Mouse (Mus musculus): ENCODE measurements around the gene Ear6.
"Not testable (repeated sequence)": the region's sequence is repeated elsewhere in the genome, so short reads cannot be mapped to it uniquely, and the experiment has no call there.

The Ear6 gene

DNA sequence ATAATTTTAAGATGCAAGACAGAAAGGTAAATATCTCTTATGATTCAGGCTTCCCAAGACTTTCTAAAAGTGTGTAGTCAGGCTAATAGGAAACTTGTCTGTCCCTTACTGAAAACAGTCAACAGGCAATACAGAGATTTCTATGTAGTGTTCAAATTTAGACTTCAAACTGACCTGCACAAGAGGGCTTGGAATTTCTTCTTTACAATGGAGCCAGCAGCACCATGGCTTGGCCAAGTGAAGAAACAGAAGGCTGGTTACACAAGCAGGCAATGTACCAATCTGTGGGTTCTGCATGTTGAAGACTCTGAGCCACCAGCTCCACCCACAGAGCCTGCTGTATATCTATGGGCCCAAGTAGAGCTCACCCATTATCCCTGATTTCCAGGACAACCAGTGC, at the start of gene Ear6:
Gene Ear6, plus strand, starts transcription at position 301 of the 400 bp plus-strand sequence.
- DNase-seq: no peak

DNA sequence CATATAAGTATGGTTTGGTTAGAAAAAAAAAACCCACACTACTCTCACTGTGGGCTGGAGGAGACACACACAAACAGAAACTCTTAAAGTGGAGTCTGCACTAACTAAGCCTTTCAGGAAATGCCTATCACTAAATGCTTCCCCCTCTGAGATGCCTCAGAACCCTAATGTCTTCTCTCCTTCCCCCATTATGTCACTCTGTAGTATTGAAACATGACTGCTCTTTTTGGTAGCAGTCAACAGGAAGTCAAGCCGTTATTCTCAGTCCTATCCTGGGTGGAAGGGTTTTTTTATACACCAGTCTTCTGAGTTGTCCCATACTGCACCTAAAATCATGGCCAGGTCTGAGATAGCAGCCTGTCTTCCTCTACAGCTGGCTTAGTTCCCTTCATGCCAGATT, 26.9 kb upstream of the Ear6 start:
- DNase-seq: no peak

DNA sequence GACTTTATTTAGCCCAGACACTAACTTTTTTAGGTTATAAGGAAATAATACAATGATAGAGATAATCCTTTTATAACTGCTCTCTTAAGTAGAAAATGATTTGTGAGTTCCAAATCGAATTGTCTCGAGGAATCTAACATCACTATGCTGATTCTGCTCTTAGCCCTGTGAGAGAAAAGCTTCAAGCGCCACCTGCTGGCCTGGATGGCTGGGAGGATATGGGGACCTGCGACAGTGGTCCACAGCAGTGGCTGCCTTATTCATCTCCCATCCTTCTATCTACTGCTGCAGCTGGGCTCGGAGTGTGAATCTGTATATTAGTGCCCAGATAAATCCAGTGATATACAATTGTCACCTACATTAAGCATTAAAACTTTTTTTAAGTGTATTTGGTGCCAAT, 25.7 kb upstream of the Ear6 start:
- not testable (repeated sequence) for DNase-seq

DNA sequence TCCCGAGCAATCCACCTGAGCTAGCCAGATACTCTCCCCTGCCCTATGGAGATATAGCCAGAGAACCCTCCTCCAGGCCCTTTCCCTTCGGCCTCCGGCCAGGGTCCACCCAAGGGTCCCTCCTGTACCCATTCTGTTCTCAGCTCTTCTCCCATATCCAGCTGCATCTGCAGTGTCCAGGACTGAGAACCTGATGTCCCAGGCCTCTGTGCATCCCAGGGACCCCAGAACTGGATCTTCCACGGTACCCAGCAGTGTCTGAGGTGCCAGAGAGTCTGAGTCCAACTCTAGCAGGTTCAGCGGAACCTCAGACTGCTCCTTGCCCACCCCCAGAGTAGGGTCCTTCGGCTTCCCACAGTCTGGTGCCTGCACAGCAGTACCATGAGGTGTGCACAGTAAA, 24.3 kb upstream of the Ear6 start:
- no peak for DNase-seq

DNA sequence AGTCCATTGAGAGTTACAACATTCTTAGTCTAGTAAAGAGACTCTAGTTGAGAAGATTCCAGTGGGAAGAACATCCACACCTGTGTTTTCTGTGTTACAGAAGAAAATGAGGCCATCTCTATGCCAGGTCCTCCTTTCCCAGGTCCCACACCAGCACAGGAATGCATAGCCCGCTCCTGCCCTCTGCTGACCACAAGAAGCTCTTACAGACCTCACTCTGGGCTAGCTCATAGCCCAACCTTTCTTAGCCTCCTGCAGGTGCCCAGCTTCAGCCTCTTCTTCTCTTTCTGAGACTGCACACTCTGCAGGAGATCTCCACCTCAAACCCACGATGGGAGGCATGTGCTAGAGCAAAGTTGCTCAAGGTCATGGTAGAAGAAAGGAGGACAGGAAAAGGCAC, 15.0 kb upstream of the Ear6 start:
- not testable (repeated sequence) for DNase-seq

DNA sequence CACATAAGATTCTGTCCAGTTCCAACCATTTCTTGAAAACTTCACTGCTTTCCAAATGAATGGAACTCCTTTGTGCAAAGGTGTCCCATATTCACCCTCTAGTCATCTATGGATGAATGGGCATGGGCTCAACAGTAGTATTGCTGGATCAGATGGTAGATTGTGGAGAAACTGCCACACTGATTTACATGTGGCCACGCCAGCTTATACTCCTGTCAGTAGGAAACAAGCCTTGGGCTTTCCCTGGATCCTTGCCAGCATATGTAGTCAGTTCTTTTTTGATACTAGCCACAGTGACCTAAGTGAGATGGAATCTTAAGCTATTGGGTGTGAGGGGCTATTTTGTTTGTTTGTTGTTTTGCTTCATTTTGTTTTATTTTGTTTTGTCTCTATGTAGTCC, 11.2 kb upstream of the Ear6 start:
- DNase-seq: no peak

DNA sequence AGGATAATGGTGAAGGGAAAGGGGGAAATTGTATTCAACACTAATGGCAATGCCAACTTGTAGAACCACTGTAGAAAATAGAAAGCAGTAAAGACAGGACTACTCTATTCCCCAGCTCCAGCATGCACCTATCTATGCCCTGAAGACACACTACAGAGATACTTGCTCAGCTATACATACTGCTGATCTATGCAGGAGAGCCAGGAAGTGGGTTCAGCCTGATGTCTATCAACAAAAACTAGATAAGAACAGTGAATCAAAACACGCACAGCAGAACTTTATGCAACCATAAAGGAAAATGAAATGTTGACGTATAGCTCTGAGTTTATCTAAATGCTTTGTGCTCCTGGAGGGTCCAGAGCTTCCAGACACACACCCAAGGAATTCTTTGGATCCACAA, 10.7 kb upstream of the Ear6 start:
- DNase-seq: no peak

DNA sequence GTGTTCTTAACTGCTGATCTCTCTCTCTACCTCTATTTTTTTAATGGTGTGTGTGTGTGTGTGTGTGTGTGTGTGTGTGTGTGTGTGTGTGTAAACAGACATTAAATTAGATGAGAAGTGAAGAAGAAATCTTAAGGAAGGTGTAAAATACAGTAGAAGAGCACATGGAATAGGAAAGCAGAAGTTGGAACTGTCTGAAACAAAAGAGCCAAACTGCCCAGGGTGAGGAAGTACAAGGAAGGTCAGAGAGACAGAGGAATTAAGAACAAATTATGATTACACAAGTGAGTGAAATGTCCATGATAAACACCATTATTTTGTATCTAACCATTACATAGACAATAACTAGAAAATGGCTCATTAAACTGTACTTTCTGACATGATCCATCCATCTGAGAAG, 9.6 kb upstream of the Ear6 start:
- DNase-seq: no peak

DNA sequence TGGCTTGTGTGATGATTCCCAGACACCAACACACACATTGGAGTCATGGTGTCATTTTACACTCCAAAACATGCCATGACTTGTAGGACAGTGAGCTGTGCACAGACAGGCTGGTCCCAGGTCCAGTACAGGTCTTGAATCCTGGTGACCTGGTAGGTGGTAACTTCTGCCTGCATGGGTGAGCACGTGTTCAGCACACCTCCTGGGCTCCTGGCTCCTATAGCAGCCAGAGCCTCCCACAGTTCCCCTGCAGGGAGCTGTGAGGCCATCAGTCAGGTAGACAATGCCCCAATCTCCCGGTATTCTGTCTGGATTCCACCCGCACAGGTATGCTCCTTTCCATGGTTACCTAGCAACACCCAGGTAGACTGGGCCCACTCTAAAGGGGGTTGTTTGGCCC, 6.9 kb upstream of the Ear6 start:
- no peak for DNase-seq

DNA sequence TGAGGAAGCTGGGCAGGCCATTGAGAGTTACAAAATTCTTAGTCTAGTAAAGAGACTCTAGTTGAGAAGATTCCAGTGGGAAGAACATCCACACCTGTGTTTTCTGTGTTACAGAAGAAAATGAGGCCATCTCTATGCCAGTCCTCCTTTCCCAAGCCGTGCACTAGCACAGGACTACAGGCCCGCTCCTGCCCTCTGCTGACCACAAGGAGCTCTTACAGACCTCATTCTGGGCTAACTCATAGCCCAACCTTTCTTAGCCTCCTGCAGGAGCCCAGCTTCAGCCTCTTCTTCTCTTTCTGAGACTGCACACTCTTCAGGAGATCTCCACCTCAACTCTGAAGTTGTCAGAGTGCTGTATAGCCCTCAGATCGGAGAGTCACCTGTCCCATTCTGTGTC, 2.5 kb upstream of the Ear6 start:
- DNase-seq: not testable (repeated sequence)

DNA sequence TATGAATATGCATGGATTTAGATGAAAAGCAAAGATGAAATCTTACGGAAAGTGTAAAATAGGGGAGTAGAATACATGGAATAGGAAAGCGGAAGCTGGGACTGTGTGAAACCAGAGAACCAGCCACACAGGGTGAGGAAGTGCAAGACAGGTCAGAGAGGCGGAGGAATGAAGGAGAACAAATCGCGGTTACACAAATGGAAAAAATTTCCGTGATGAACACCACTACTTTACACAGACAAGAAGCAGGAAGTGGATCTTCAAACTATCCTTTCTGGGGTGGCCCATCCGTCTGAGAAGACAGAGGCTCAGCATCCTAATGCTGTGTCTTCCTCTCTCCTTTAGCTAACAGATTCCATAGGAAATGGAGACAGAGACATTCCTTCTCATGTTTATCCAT, 1.8 kb downstream of the Ear6 start:
- DNase-seq: not testable (repeated sequence)

DNA sequence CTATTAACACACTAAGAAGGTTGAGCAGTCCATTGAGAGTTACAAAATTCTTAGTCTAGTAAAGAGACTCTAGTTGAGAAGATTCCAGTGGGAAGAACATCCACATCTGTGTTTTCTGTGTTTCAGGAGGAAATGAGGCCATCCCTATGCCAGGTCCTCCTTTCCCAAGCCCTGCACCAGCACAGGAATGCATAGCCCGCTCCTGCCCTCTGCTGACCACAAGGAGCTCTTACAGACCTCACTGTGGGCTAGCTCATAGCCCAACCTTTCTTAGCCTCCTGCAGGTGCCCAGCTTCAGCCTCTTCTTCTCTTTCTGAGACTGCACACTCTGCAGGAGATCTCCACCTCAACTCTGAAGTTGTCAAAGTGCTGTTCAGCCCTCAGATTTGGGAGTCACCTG, 10.1 kb downstream of the Ear6 start:
- DNase-seq: not testable (repeated sequence)

DNA sequence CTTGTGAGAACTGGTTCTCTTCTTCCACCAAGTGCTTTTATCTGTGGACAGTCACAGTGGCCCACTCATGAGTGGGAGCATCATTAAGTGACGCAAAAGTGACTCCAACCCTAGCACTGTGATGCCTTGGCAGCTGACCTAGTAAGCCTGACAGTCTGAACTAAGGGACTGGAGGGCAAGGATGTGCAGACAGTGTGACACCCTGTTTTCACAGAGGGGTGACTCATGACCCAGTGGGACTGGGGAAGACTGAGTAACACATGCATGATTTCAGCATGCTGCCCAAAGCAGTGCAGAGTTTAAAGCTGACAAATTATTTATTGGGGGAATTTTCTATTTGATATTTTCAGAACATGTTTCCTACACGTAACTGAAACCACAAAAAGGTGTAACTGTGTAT, 17.3 kb downstream of the Ear6 start:
- DNase-seq: no peak

DNA sequence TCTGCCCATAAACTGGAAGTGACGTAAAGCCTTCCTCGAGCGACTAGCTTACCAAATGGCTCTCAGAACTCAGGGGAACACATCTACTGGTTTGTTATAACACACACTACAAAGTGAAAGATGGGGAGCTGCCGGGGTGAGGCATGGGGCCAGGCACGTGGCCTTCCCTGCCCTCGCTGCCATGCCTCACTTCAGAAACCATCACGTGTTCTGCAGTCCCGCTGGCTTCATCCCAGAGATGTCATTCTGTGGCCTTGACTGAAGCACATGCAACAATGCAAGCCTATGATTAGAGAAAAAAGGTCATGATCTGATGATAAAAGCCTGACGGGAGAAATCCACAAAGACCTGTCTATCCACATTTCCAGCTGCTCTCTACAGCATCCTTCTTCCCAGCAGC, 18.2 kb downstream of the Ear6 start:
- no peak for DNase-seq

DNA sequence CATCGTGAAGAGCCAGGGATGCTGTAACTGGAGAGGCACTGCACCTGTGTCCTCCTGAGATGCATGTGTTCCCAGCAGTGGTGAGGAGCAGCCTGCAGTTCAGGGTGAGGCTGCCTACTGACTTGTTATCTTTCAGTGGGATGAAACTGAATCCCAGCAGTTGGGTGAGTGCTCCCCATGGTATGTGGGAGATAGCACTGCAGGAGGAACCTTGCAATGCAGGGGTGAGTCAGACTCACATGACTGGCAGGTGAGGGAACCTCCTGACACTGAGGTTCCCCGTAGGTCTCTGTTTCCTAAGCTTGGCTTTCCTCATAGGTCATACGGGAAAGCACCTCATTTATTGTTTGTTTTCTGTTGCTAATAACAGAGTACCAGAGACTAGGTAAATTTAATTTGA, 24.0 kb downstream of the Ear6 start:
- no peak for DNase-seq

DNA sequence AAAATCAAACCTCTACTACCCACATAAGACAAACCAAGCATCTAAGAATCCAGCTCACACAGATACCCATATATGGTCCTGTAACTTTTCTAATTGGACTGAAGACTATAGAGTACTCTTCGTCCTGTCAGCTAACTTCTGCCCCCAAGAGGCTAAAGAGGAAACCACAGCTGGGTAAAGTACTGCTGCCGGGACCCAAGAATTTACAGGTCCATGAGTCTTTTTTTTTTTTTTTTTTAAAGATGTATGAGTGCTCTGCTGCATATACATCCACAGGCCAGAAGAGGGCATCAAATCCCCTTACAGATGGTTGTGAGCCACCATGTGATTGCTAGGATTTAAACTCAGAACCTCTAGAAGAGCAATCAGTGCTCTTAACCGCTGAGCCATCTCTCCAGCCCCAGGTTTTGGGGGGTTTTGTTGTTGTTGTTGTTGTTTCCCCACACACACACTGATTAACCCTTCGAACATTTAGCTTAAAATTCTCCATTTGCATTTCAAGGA, 30.1 kb downstream of the Ear6 start:
- DNase-seq: peak; percentile 65

DNA sequence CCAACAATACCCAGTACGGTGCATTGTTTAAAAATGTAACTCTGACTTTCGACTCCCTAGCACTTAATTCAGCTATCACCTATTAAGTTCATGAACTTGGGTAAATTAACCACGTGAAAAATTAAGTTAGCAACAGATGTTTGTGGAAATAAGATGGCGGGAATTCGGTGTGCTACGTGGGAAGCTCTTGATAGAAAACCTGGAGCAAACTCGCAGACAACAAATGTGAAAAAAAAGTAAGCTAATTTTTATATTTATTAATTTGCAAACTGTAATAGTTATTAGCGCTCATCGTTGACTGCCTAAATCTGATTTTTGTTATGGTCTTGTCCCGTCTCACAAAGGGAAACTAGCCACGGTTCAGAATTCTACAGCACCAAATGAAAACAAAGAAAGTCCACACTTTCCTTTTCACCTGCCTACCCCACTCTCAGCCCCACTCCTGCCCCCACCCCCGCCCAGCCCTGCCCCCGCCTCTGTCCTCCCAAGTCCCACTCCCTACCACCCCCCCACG, 30.6 kb downstream of the Ear6 start:
- DNase-seq: no peak

DNA sequence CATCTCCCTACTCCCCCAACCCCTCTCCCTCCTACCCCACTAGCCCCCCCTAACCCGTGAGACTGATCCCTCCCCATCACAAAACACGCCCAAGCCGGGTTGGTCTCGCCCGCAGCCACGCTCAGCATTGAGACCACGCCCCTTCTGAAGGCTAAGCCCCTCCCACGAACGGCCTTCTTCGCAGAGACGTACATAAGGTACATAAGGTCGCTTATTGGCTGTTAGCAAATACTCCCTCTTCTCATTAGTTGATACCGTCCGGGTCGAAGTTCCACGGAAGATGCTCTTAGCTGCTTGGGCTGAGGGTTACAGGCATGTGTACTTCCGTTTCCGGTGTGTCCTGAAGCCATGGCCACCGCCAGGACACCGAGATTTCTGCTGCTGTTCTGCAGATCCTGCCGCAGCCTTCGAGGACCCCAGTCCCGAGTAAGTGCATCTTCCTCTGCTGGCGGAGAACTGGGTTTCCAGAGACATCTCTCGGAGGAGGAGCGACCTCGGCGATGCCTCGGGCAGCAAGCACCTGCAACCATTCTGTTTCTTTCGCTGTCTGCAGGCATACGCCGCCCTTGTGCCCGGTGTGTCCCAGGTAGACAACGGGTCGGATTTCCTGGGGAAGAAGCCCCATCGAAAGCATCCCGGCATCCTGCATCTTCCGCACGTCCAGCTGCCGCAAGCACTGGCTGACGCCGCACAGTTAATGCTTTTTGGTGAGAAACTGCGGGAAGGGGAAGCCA, 31.3 kb downstream of the Ear6 start, which contains the start of gene Mettl17:
Gene Mettl17, plus strand, starts transcription at position 245 of the 734 bp plus-strand sequence.
- peak; percentile 94 for DNase-seq

DNA sequence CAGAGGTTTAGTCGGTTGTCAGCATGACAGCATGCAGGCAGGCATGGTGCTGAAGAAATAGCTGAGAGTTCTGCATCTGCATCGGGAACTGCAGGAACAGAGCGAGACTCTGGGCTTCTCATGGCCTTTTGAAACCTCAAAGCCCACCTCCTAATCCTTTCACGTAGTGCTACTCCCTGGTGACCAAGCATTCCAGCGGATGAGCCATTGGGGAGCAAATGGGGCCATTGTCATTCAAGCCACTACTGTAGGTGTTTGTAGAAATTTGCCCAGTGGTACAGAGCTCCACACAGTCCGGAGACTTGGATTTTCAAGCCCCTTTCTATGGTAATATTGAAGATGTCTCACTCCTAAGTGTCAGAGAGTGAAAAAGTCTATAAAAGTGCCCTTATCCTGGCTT, 32.6 kb downstream of the Ear6 start:
- DNase-seq: no peak

DNA sequence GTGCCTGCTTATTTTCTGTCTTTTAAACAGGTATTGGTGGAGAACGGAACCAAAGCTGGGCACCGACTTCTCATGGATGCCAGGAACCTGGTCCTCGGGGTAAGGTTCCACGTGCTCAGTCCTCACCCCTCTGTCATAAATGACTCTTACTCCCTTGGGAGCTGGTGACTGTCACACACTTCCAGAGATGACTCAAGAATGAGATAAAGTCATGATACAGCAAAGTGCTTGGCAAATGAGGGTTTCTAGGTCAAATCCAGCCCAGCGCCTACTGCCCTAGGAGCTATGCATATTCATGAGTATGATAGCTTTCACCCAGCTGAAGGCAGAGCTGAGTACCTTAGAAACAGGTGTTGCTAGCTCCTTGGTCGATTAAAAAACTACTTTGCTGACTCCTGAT, 36.3 kb downstream of the Ear6 start:
- no peak for DNase-seq

DNA sequence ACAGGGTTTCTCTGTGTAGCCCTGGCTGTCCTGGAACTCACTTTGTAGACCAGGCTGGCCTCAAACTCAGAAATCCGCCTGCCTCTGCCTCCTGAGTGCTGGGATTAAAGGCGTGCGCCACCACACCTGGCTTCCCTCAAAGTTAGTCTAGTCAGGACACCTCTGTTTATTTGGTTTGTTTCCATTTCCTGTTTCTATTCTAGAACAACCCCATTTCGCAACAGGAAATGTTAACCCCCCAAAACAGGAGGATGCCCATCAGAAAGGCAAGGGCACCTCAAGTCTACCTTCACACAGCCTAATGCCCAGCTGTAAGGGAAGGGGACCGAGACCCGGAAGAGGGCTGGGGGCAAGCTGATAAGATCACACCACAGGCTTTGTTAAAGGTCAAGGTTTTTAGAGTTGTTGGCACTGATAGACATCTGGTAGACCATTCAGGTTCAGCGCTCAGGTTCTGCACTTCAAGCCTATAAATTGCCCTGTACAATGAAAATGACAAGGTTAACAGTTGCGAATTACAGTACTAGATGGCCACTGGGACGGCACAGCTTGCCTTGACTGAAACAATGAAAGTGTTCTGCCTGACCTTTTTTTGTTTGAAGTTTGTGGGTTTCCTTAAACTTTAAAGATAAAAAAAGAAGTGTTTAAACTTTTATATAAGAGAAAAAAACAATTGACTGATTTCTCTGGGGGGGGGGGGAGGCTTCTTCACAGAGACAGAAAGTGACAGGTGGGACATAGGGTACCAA, 38.9 kb downstream of the Ear6 start, which contains the start of gene Slc39a2:
Gene Slc39a2, plus strand, starts transcription at position 699 of the 749 bp plus-strand sequence.
- no peak for DNase-seq

DNA sequence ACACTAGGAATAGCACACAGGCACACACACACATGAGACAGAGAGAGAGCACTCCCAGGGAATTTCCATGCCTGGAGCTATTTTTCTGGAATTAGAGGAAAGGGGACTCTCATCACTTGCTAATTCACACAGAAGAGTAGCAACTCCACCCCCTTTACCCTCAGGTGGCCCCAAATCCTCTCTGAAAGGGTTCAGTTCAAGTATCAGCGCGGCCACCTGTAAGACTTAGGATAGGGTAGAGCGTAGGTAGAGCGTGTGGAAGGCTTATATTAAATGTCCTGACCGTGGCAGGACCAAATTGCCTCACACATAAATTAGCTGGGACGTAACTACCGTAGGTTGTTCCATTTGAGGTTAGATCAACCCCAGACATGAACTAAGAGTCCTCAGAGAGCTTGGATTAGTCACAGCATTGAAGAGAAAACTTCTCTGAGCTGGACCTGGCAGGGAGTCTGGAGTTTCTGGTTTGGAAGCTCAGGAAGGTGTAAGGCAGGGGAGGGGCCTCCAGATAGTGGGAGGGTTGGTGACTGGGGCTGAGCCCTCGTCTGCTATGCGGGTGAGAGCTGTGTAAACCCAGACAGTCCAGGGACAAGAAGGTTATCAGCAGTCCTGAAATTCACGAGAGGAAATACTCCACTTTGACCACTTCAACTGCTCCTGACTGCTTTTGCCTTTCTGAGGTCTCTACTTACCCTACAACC, 39.7 kb downstream of the Ear6 start:
- no peak for DNase-seq

DNA sequence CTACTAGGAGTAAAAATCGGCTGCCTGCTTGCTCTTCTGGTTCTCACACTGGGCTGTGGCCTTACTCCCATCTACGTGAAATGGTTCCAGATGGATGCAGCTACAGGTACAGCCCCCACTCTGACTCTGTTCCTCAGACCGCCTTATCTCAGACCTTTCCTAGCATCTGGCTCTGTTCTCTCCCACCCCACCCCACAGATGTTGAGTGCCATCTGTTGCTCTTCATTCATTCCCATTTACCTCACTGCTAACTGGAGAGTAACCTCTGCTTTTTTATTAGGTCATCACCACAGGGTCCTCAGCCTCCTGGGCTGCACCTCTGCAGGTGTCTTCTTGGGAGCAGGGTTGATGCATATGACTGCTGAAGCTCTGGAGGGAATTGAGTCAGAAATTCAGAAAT, 40.3 kb downstream of the Ear6 start:
- no peak for DNase-seq

Data from cerebellum, adult 11-12 months (tissue).